Mouse (Mus musculus) lung, postnatal 0 days (tissue): ENCODE measurements around the gene Sart3.

Source experiments
- CTCF ChIP-seq: IDR thresholded peaks from 2 replicates; pipeline ENCODE4 v1.5.1; 2016; ENCODE audit warnings: antibody characterized with exemption, mild to moderate bottlenecking
- EP300 ChIP-seq: IDR thresholded peaks from 2 replicates; pipeline ENCODE4 v1.6.1; 2016; ENCODE audit warnings: antibody characterized with exemption, mild to moderate bottlenecking, control low read depth

GRCm38 (mm10) chr5:113730641-113731121 lies 41.6 kb downstream of the Sart3 start:
- TF ChIP-seq CTCF: no peak
- TF ChIP-seq EP300: no peak
